Mouse (Mus musculus) MEL (cell line): Measurements from ENCODE around the gene Lrfn5.

Experiments
- MAFK ChIP-seq: IDR thresholded peaks from 2 replicates; pipeline ENCODE4 v1.6.1; 2011; ENCODE audit warnings: low read depth, mild to moderate bottlenecking, low read length, improper control_type of control experiment, borderline replicate concordance
- POLR2A ChIP-seq, 2 experiments: IDR thresholded peaks; 2 replicates each; pipeline ENCODE4 v1.6.1; 2011 to 2012; ENCODE audit warnings: low read length in 2 of 2, mild to moderate bottlenecking in 2 of 2, control low read depth in 1 of 2, improper control_type of control experiment in 1 of 2, low read depth in 1 of 2, moderate library complexity in 1 of 2; ENCODE audit not compliant: control insufficient read depth in 1 of 2, insufficient read depth in 1 of 2, poor library complexity in 1 of 2

GRCm38 (mm10) chr12:61523631-61524182 lies 757 bp downstream of the Lrfn5 start:
- TF ChIP-seq POLR2A (IDR thresholded peaks at IDR 0.05; ENCODE audit: control insufficient read depth in 1 of 2, insufficient read depth in 1 of 2, low read depth in 1 of 2, low read length in 2 of 2, poor library complexity in 1 of 2) (no peak), MAFK (no peak)
